Mouse (Mus musculus) cerebellum, postnatal 4 days (tissue): ENCODE measurements around the gene Nova1.
A peak's percentile ranks its signal among the peaks of the same experiment; 100 is the strongest.

Source experiments
- DNase-seq, 2 experiments: peaks; one replicate each; pipeline ENCODE4 v3.0.0; 2022; ENCODE audit warnings: low spot score in 2 of 2, mixed read lengths in 1 of 2

The Nova1 gene

GRCm38 (mm10) chr12:46818856-46819347 lies at the start of gene Nova1:
Gene Nova1, minus strand, starts transcription at chr12:46818929.
- DNase-seq: peak; percentile 60 to 79

GRCm38 (mm10) chr12:46819348-46820022 lies 756 bp upstream of the Nova1 start:
- peak; percentile 99 for DNase-seq

DNA sequence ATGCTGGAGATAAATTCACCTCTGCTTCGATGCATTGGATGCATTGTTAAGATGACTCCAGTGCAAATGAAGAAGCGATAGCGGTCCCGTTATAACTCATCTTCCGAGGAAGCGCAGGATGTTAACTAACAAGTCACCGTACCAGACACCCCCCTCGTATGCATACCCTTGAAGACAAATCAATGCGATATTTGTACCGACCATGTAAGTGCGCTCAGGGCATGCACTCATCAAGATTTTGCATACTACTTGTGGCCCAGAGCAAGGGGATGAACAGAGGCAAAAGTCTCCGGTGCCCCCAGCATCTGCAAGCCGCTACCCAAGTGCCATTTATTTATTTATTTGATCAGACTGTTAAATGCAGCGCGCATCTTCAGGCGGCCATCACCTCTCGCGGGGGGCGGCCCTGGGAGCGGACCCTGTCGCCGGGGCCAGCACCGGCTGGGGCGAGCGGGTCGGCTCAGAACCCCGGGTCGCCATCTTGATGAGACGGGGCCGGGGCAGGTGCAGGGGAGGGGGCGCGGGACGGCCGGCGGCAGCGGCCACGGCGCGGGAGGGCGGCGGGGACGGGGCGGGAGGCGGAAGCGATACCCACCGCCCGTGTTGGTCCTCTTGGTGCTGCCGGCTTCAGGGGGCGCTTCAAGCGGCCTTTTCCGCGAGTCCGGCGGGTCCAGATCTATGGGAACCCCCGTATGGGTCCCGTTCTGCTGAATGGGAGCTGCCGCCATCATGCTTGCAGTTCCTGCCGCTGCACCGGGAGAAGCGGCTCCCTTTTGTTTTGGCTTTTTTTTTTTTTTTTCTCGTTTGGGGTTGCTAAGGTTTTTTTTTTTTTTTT lies 491 bp downstream of the Nova1 start:
- peak; percentile 42 to 71 for DNase-seq

GRCm38 (mm10) chr12:46817211-46817803 lies 1.4 kb downstream of the Nova1 start:
- no peak for DNase-seq

DNA sequence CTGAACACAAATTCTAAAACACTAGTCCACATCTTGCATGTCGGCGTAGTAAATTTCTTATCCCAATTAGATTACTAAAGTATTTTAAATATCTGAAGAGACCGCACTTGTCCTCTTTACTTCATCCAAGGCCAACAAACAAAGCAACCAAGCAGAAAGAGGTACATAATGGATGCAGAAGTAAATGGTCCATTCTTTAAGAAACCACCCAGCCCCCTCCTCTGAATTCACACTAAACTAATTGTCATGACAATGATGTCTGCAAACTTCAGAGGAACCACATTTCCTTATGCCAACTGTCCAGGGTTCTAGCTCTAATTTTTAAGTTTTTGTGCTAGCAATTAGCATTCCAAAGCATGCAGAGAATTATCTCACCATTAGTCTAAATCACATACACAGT lies 2.4 kb downstream of the Nova1 start:
- DNase-seq: no peak

GRCm38 (mm10) chr12:46815697-46816096 lies 3.0 kb downstream of the Nova1 start:
- no peak for DNase-seq

DNA sequence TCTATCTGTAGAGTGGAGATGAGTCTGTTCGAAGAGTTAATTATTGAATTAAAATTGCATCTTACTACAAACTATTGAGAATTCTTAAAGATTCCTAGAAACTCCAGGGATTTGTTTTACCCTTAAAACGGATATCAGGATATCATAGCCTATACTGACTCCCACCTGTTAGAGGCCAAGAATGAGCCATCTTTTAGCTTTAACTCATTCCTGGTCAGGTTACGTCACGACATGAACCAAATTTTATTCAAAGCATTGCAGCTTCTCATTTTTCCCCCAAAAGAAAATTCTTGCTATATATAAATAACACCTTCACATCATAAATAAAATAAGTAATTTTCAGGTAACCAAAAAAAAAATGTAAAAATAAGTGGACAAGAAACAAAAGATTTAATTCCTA lies 3.9 kb downstream of the Nova1 start:
- DNase-seq: no peak

DNA sequence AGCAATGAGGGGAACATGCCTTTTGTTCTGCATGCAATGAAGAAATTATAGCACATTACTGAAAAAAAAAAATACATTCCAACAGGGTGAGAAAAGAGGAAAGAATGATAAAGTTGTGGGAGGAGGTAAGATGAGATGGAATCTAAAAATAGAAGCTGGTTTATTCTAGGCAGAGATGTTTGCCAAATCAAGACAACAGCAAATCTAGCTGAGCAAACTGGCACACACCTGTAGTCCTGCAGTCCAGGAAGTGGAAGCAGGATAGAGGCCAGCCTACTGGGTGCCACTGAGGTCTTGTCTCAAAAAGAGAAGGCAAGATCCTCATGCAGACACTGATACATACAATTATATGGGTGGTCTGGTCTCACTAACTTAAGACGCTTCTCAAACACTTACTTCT lies 17.4 kb downstream of the Nova1 start:
- DNase-seq: no peak

- no peak for DNase-seq
Observed at GRCm38 (mm10) chr12:46782301-46783280, 36.1 kb downstream of the Nova1 start.

DNA sequence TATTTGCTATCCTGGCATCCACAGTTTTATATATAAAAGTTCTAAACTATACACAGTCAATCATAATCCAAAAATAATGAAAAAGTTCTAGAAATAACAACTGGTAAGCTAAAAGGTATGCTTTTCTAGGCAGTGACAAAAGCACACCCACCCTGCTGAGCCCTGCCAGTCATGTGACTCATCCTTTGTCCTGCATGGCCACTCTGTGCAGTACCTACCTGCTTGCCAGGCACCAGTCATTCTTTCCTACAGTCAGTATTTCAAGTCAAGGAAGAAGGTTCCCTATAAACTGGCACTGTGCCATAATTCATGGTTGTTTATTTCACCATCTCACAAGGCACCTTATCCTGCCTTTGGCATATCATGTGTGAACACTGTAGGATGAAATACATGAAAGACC lies 37.2 kb downstream of the Nova1 start:
- no peak for DNase-seq

- no peak for DNase-seq
Observed at GRCm38 (mm10) chr12:46780983-46781382, 37.7 kb downstream of the Nova1 start.

DNA sequence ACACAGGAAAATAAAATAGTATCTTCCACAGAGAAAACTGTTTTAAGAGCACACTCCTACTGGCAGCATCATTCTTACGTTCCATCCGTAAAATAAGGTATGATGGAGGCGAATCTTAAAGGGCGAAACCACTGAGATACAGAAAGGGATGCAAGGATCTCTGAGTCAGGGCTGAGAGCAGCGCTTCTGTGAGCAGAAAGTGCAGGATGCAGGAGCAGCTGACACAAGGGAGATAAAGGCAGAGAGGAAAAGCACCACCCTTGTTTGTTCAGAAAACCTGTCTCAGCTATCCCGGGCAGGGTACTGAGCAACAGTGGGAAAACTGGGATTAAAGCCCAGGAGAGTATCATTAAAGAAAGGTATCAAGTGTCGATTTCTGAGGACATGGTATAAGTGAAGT lies 59.3 kb downstream of the Nova1 start:
- no peak for DNase-seq

- DNase-seq: no peak
Observed at GRCm38 (mm10) chr12:46754325-46754848, 64.3 kb downstream of the Nova1 start.

- DNase-seq: no peak
Observed at GRCm38 (mm10) chr12:46753096-46753495, 65.6 kb downstream of the Nova1 start.

DNA sequence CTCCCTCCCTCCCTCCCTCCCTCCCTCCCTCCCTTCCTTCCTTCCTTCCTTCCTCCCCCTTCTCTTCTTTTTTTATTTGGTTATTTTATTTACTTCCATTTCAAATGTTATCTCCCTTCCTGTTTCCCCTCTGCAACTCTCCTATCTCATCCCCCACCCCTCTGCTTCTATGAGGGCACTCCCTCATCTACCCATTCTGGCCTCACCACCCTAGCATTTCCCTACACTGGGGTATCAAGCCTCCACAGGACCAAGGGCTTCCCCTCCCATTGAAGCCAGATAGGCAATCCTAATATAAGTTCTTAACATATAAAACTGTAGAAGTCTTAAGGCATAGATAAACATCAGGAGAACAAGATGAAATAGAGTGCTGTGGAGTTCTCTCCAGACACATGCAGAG lies 85.5 kb downstream of the Nova1 start:
- DNase-seq: no peak

DNA sequence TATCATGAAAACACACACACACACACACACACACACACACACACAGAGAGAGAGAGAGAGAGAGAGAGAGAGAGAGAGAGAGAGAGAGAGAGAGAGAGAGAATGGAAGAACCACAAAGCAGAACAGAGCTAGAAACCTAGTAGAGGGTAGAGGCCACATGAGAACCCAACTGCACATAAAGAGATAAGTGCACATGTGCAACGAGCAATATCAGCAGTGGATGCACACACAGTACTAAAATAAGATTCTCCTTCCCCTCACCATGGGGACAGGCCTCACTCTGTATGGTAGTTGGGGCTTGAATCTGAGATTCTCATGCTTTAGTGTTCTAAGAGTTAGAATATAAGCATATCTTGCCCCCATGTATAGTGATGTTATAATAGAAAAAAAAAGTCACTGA lies 86.8 kb downstream of the Nova1 start:
- DNase-seq: no peak

DNA sequence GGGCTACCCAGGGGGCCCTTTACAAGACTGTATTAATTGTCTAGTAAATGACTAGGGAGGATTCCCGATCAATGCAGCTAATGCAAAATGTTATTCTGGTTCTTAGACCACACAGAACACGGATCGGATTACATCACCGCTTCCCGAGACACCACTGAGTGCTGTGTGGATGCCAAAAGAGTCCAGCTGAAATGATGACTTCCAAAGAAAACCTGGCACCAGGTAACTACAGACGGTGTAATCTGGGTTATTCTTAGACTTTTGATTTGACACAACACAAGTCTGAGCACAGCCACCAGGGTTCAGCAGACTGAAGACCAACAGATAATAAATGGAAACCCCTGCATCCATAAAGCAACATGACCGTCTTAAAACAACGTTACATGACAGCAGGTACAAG lies 96.8 kb downstream of the Nova1 start:
- DNase-seq: peak in 1 of 2 experiments; percentile 8

- no peak for DNase-seq
Observed at GRCm38 (mm10) chr12:46719076-46719475, 99.7 kb downstream of the Nova1 start.

DNA sequence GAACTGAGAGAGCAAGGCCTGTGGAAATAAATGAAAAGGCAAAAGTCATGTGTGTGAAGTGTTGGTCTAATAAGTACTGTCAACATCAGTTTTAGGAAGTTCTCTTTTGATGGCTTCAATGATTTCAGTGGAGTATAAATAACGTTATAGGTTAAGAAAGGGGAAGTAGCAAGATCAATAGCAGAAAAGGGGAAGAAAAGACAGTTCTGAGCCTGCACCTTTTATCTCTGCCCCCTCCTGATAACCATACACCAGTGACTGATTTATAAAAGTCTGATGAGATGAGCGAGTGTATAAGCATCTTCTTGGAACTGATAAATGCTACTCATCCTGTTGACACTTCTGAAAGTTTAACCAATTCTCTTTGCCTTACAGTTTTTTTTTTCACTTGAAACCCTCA lies 108.6 kb downstream of the Nova1 start:
- DNase-seq: no peak

DNA sequence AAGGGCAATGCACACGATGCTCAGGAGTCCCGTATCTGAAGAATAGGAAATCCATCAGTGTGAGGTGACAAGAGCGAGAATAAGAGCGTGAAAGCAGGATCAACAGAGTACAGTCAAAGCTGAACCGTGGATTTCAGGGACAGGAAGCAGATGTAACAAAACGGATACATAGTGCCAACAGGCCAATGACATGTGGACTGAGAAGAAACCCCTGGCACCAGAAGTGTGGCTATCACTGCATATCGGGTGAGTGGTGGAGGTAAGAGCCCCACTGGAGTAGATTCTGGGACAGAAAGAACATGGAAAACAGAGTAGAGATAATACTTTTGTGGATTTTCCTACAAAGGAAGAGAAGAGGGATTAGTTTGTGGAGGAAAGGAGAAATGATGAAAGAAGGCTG lies 109.3 kb downstream of the Nova1 start:
- DNase-seq: no peak

- peak in 1 of 2 experiments; percentile 27 for DNase-seq
Observed at GRCm38 (mm10) chr12:46700202-46700601, 118.5 kb downstream of the Nova1 start.
